Mouse (Mus musculus) heart, embryonic 10.5 days (tissue): ENCODE measurements around the gene Clta. TPM values are rescaled to one million over a fixed set of nuclear protein-coding genes. Genes with fewer than 3 reads are reported as not detected.

Experiments
- DNase-seq: peaks from one replicate; pipeline ENCODE4 v3.0.0-alpha.2; 2017; ENCODE audit warnings: low spot score
- H3K27ac ChIP-seq: fragments of 300-500 bp; sonication (generic); 2 replicates; pipeline ENCODE4 v1.5.1; 2016; ENCODE audit warnings: mild to moderate bottlenecking
- H3K27me3 ChIP-seq: fragments of 300-500 bp; sonication (generic); 2 replicates; pipeline ENCODE4 v1.6.1; 2016; ENCODE audit warnings: mild to moderate bottlenecking; ENCODE audit not compliant: poor library complexity, insufficient read depth, severe bottlenecking
- H3K36me3 ChIP-seq: fragments of 300-500 bp; sonication (generic); 2 replicates; pipeline ENCODE4 v1.6.1; 2016; ENCODE audit warnings: mild to moderate bottlenecking, moderate library complexity
- H3K4me1 ChIP-seq: fragments of 300-500 bp; sonication (generic); 2 replicates; pipeline ENCODE4 v1.6.1; 2016; ENCODE audit warnings: mild to moderate bottlenecking
- H3K4me3 ChIP-seq: fragments of 300-500 bp; sonication (generic); 2 replicates; pipeline ENCODE4 v1.5.1; 2016; ENCODE audit warnings: mild to moderate bottlenecking, moderate library complexity
- H3K9me3 ChIP-seq: fragments of 300-500 bp; sonication (generic); 2 replicates; pipeline ENCODE4 v1.6.1; 2016; ENCODE audit warnings: mild to moderate bottlenecking, moderate library complexity
- WGBS: fragments of 180-500 bp; shearing (Covaris S2); methylation state at CpG from one replicate; pipeline ENCODE4 v1.1.7; 2016; 5-methylcytosine and 5-hydroxymethylcytosine counted together
- polyA plus RNA-seq: library from polyadenylated mRNA; unstranded; fragments of >200 nt; fragmentation: Nextera tagmentation; extraction: Ambion mirVana; gene quantifications from 2 replicates; pipeline ENCODE4 v1.2.1, GENCODE M21; 2016

Gene Clta
- polyA plus RNA-seq, 1 experiment from 2014 or later = 170 TPM

GRCm38 (mm10) chr4:44072146-44072872 lies 68.1 kb downstream of the Clta start:
- H3K27ac ChIP-seq = peak overlapping the region; percentile 96
- H3K4me1 ChIP-seq = peaks cover 17% of the 10 kb centered on the region
- peak overlapping the region; percentile 96 for H3K4me3 ChIP-seq
- no peaks in the 10 kb centered on the region for H3K9me3 ChIP-seq
- H3K27me3 ChIP-seq = no peaks in the 10 kb centered on the region
- under 1% methylated on average over 70 of the region's 70 CpGs for WGBS
- peak; percentile 97 for DNase-seq
- no peaks in the 10 kb centered on the region for H3K36me3 ChIP-seq

- no peaks in the 10 kb centered on the region for H3K9me3 ChIP-seq
- H3K27ac ChIP-seq = peak overlapping the region; percentile 96
- H3K4me3 ChIP-seq = peak overlapping the region; percentile 96
- no peaks in the 10 kb centered on the region for H3K27me3 ChIP-seq
- WGBS = 8% methylated on average over 9 of the region's 9 CpGs
- no peak for DNase-seq
- no peaks in the 10 kb centered on the region for H3K36me3 ChIP-seq
- H3K4me1 ChIP-seq = peaks cover 10% of the 10 kb centered on the region
Observed at GRCm38 (mm10) chr4:44072873-44073441, 68.7 kb downstream of the Clta start.

- Histone ChIP-seq H3K4me1 (peaks cover 8% of the 10 kb centered on the region), H3K27ac (no peak overlapping the region), H3K9me3 (no peaks in the 10 kb centered on the region), H3K4me3 (no peak overlapping the region), H3K27me3 (no peaks in the 10 kb centered on the region), H3K36me3 (no peaks in the 10 kb centered on the region)
- whole genome bisulfite sequencing = 87% methylated on average over 3 of the region's 3 CpGs
- DNase-seq = no peak
Observed at GRCm38 (mm10) chr4:44073799-44074198, 69.5 kb downstream of the Clta start.

GRCm38 (mm10) chr4:44074422-44074821 lies 70.2 kb downstream of the Clta start:
- H3K4me3 ChIP-seq = no peak overlapping the region
- H3K27me3 ChIP-seq = no peaks in the 10 kb centered on the region
- H3K4me1 ChIP-seq = peaks cover 8% of the 10 kb centered on the region
- no peak for DNase-seq
- H3K27ac ChIP-seq = no peak overlapping the region
- no peaks in the 10 kb centered on the region for H3K36me3 ChIP-seq
- 66% methylated on average over 4 of the region's 4 CpGs for WGBS
- no peaks in the 10 kb centered on the region for H3K9me3 ChIP-seq

GRCm38 (mm10) chr4:44078358-44078933 lies 74.2 kb downstream of the Clta start:
- Histone ChIP-seq H3K4me1 (no peaks in the 10 kb centered on the region), H3K36me3 (no peaks in the 10 kb centered on the region), H3K27ac (no peak overlapping the region), H3K4me3 (no peak overlapping the region), H3K9me3 (no peaks in the 10 kb centered on the region), H3K27me3 (no peaks in the 10 kb centered on the region)
- WGBS = 80% methylated on average over 7 of the region's 7 CpGs
- DNase-seq = no peak

Other genes starting within 250 kb of the Clta start
- not detected in 2 replicates for gene Olfr159, start 233.4 kb upstream of the Clta start, polyA plus RNA-seq
- gene Olfr156, start 180.6 kb upstream of the Clta start, polyA plus RNA-seq = not detected in 2 replicates
- gene Olfr157, start 164.3 kb upstream of the Clta start, polyA plus RNA-seq = 0.10 TPM in 1 of 2 replicates, not detected in the other
- not detected in 2 replicates for gene Olfr155, start 152.9 kb upstream of the Clta start, polyA plus RNA-seq
- gene Reck, start 128.9 kb upstream of the Clta start, polyA plus RNA-seq = 11.0 and 17.4 TPM in 2 replicates
- 114 and 119 TPM in 2 replicates for gene Glipr2, start 47.1 kb upstream of the Clta start, polyA plus RNA-seq
- gene Ccin, start 21.0 kb upstream of the Clta start, polyA plus RNA-seq = not detected in 2 replicates
- 27.8 and 38.6 TPM in 2 replicates for gene Gne, start 79.7 kb downstream of the Clta start, polyA plus RNA-seq
- gene Rnf38, start 229.3 kb downstream of the Clta start, polyA plus RNA-seq = 23.4 and 24.7 TPM in 2 replicates